ENCODE assay signal across 25 mouse cellular contexts in the genomic region with DNA sequence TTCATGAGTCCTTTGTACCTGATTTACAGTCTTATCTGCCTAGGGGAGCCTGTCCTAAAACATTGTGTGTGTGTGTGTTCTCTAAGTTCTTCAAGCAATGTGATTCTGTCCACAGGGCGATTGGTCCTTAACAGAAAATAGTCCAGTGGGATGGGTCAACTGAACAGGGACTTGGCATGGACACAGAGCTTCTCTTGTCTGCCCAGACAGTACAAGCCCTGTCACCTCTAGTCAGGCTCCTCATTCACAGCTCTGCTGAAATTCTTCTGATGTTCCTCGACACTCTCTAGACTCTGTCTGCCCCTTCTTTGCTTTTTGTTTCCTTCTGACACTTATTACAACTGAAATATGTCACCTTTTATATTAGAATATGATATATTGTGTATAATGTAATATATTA.
DNase-seq lines count a peak whose midpoint lies in the region; ATAC-seq and TF ChIP-seq lines count a peak whose summit lies in the region.
"Had no signal": no experiment of that assay in that cellular context is flagged by ENCODE, and none has a peak within 500 bp of the region (broad histone marks: within the 10 kb centered on the region; RNA-seq: fewer than 3 reads in every experiment).

No protein-coding gene starts in this region.

- TF ChIP-seq CTCF in hindbrain, postnatal 0 days (IDR thresholded peaks at IDR 0.05; ENCODE audit: low read depth), result no peak

- H3K4me2 ChIP-seq in hindbrain, postnatal 0 days (ENCODE audit: low read depth, low read length), result no peak overlapping the region
- H3K4me2 ChIP-seq in hindbrain, embryonic 14.5 days (replicated peaks), result no peak overlapping the region
- H3K4me2 ChIP-seq: embryonic facial prominence, embryonic 13.5 days; embryonic facial prominence, embryonic 15.5 days; forebrain, embryonic 13.5 days; forebrain, embryonic 15.5 days had no signal

- H3K4me1 ChIP-seq in hindbrain, postnatal 0 days (ENCODE audit: insufficient read depth, low read length), result 0 out of 2 replicates have a peak, but pooled peaks cover 6% of the 10 kb centered on the region
- no peaks in the 10 kb centered on the region for H3K4me1 ChIP-seq in hindbrain, embryonic 14.5 days (replicated peaks; ENCODE audit: control insufficient read depth, insufficient read depth, low read length)
- H3K4me1 ChIP-seq: embryonic facial prominence, embryonic 13.5 days; embryonic facial prominence, embryonic 15.5 days; forebrain, embryonic 13.5 days; forebrain, embryonic 15.5 days had no signal

- H3K27ac ChIP-seq in hindbrain, postnatal 0 days, result no peak overlapping the region
- no peak overlapping the region for H3K27ac ChIP-seq in hindbrain, embryonic 14.5 days
- H3K27ac ChIP-seq: embryonic facial prominence, embryonic 13.5 days; embryonic facial prominence, embryonic 15.5 days; forebrain, embryonic 13.5 days; forebrain, embryonic 15.5 days had no signal

- H3K9ac ChIP-seq in hindbrain, postnatal 0 days (replicated peaks; ENCODE audit: low read length), result no peak overlapping the region
- H3K9ac ChIP-seq in hindbrain, embryonic 14.5 days, result no peak overlapping the region
- H3K9ac ChIP-seq: embryonic facial prominence, embryonic 13.5 days; embryonic facial prominence, embryonic 15.5 days; forebrain, embryonic 13.5 days; forebrain, embryonic 15.5 days; forebrain, postnatal 0 days had no signal

- no peaks in the 10 kb centered on the region for H3K27me3 ChIP-seq in hindbrain, postnatal 0 days (ENCODE audit: insufficient read depth, low read length)
- no peaks in the 10 kb centered on the region for H3K27me3 ChIP-seq in hindbrain, embryonic 14.5 days (ENCODE audit: control insufficient read depth, insufficient read depth, low read length)
- H3K27me3 ChIP-seq: CH12.LX; embryonic facial prominence, embryonic 13.5 days; embryonic facial prominence, embryonic 15.5 days; forebrain, embryonic 13.5 days; forebrain, embryonic 15.5 days had no signal

- no peaks in the 10 kb centered on the region for H3K36me3 ChIP-seq in hindbrain, postnatal 0 days (ENCODE audit: insufficient read depth, low read length)
- H3K36me3 ChIP-seq in hindbrain, embryonic 14.5 days (replicated peaks; ENCODE audit: control insufficient read depth, insufficient read depth), result no peaks in the 10 kb centered on the region
- H3K36me3 ChIP-seq: embryonic facial prominence, embryonic 13.5 days; embryonic facial prominence, embryonic 15.5 days; forebrain, embryonic 15.5 days; G1E had no signal

- ATAC-seq in cerebellum, adult (ENCODE audit: insufficient number of reproducible peaks, low FRiP score, low TSS enrichment), result peak; percentile 43; the same call in 1 of the 2 replicates
- ATAC-seq in hindbrain, postnatal 0 days, result peak; percentile 63; the same call in 1 of the 2 replicates
- ATAC-seq in hindbrain, embryonic 14.5 days (ENCODE audit: low FRiP score), result no peak
- ATAC-seq: activated CD4-positive, CD25-positive, alpha-beta regulatory T cell, adult 4 months; CD4-positive, CD25-positive, alpha-beta regulatory T cell, adult 4 months; forebrain, embryonic 13.5 days; forebrain, embryonic 15.5 days; forebrain, postnatal 0 days; Patski had no signal

- 47% methylated on average over 2 of the region's 2 CpGs for WGBS in hindbrain, postnatal 0 days
- 76% methylated on average over 2 of the region's 2 CpGs for WGBS in hindbrain, embryonic 14.5 days

- no peaks in the 10 kb centered on the region for H3K9me3 ChIP-seq in hindbrain, postnatal 0 days (ENCODE audit: low read length)
- H3K9me3 ChIP-seq in hindbrain, embryonic 14.5 days (ENCODE audit: control insufficient read depth, low read length), result no peaks in the 10 kb centered on the region
- H3K9me3 ChIP-seq: embryonic facial prominence, embryonic 13.5 days; embryonic facial prominence, embryonic 15.5 days; forebrain, embryonic 13.5 days; forebrain, embryonic 15.5 days had no signal

- no peak for DNase-seq in cerebellum, postnatal 36 days
- no peak for DNase-seq in hindbrain, postnatal 0 days (ENCODE audit: low spot score)
- no peak for DNase-seq in hindbrain, embryonic 14.5 days (ENCODE audit: low spot score)
- DNase-seq in retina, postnatal 1 day, result peak; percentile 35
- DNase-seq in retina, embryonic 14.5 days (ENCODE audit: low spot score), result no peak
- DNase-seq: adrenal gland, adult 8-10 months; adrenal gland, postnatal 14 days; adrenal gland, postnatal 36 days; B cell, adult 2 months; cerebellum, adult 11-12 months; cerebellum, adult 9-10 months; cerebellum, postnatal 25 days; embryo, embryonic 11 days; forebrain, postnatal 0 days had no signal

- no peak overlapping the region for H3K4me3 ChIP-seq in hindbrain, postnatal 0 days (ENCODE audit: low read length)
- no peak overlapping the region for H3K4me3 ChIP-seq in hindbrain, embryonic 14.5 days (replicated peaks; ENCODE audit: low read length)
- H3K4me3 ChIP-seq: embryonic facial prominence, embryonic 13.5 days; embryonic facial prominence, embryonic 15.5 days; erythroblast, embryonic 14.5 days; forebrain, embryonic 13.5 days; forebrain, embryonic 15.5 days had no signal
